Mouse (Mus musculus): ENCODE data around the gene Frem1. TPM values are rescaled to one million over a fixed set of nuclear protein-coding genes. Genes with fewer than 3 reads are reported as not detected.

Gene Frem1
- polyA plus RNA-seq, 1 experiment, result 0.37 TPM

GRCm38 (mm10) chr4:82961024-82961423 is 91.1 kb downstream of the Frem1 start:
- WGBS, result 77% methylated on average over 1 of the region's 1 CpGs
- no peak for TF ChIP-seq POLR2A (IDR thresholded peaks at IDR 0.05; ENCODE audit: borderline replicate concordance, control insufficient read depth, low read depth, low read length)
- no peak for TF ChIP-seq CTCF (IDR thresholded peaks at IDR 0.05; ENCODE audit: control insufficient read depth, insufficient read depth, low read length)
- no peaks in the 10 kb centered on the region for H3K4me1 ChIP-seq (ENCODE audit: control insufficient read depth, insufficient read depth, low read length)
- no peak overlapping the region for H3K4me3 ChIP-seq (replicated peaks; ENCODE audit: control insufficient read depth, low read depth, low read length)
- H3K27ac ChIP-seq (ENCODE audit: control insufficient read depth, insufficient read depth, low read depth, low read length, poor library complexity), result no peak overlapping the region

GRCm38 (mm10) chr4:82957827-82958538 is 94.2 kb downstream of the Frem1 start:
- TF ChIP-seq POLR2A (IDR thresholded peaks at IDR 0.05; ENCODE audit: borderline replicate concordance, control insufficient read depth, low read depth, low read length), result no peak
- no peak for TF ChIP-seq CTCF (IDR thresholded peaks at IDR 0.05; ENCODE audit: control insufficient read depth, insufficient read depth, low read length)
- no peak overlapping the region for H3K4me3 ChIP-seq (replicated peaks; ENCODE audit: control insufficient read depth, low read depth, low read length)
- no peaks in the 10 kb centered on the region for H3K4me1 ChIP-seq (ENCODE audit: control insufficient read depth, insufficient read depth, low read length)
- 86% methylated on average over 14 of the region's 14 CpGs for WGBS
- H3K27ac ChIP-seq (ENCODE audit: control insufficient read depth, insufficient read depth, low read depth, low read length, poor library complexity), result no peak overlapping the region

- TF ChIP-seq CTCF (IDR thresholded peaks at IDR 0.05; ENCODE audit: control insufficient read depth, insufficient read depth, low read length), result no peak
- TF ChIP-seq POLR2A (IDR thresholded peaks at IDR 0.05; ENCODE audit: borderline replicate concordance, control insufficient read depth, low read depth, low read length), result no peak
- H3K4me1 ChIP-seq (ENCODE audit: control insufficient read depth, insufficient read depth, low read length), result no peaks in the 10 kb centered on the region
- H3K27ac ChIP-seq (ENCODE audit: control insufficient read depth, insufficient read depth, low read depth, low read length, poor library complexity), result no peak overlapping the region
- WGBS, result 44% methylated on average over 4 of the region's 4 CpGs
- H3K4me3 ChIP-seq (replicated peaks; ENCODE audit: control insufficient read depth, low read depth, low read length), result no peak overlapping the region
These were observed 98.1 kb downstream of the Frem1 start for GRCm38 (mm10) chr4:82953992-82954391.

GRCm38 (mm10) chr4:82949511-82949910 is 102.6 kb downstream of the Frem1 start:
- 76% methylated on average over 8 of the region's 8 CpGs for WGBS
- Histone ChIP-seq H3K4me1 (ENCODE audit: control insufficient read depth, insufficient read depth, low read length) (no peaks in the 10 kb centered on the region), H3K4me3 (replicated peaks; ENCODE audit: control insufficient read depth, low read depth, low read length) (no peak overlapping the region), H3K27ac (ENCODE audit: control insufficient read depth, insufficient read depth, low read depth, low read length, poor library complexity) (no peak overlapping the region)
- TF ChIP-seq CTCF (IDR thresholded peaks at IDR 0.05; ENCODE audit: control insufficient read depth, insufficient read depth, low read length), result no peak
- TF ChIP-seq POLR2A (IDR thresholded peaks at IDR 0.05; ENCODE audit: borderline replicate concordance, control insufficient read depth, low read depth, low read length), result no peak

- Histone ChIP-seq H3K4me1 (ENCODE audit: control insufficient read depth, insufficient read depth, low read length) (no peaks in the 10 kb centered on the region), H3K4me3 (replicated peaks; ENCODE audit: control insufficient read depth, low read depth, low read length) (no peak overlapping the region), H3K27ac (ENCODE audit: control insufficient read depth, insufficient read depth, low read depth, low read length, poor library complexity) (no peak overlapping the region)
- WGBS, result 86% methylated on average over 8 of the region's 8 CpGs
- TF ChIP-seq POLR2A (IDR thresholded peaks at IDR 0.05; ENCODE audit: borderline replicate concordance, control insufficient read depth, low read depth, low read length) (no peak), CTCF (IDR thresholded peaks at IDR 0.05; ENCODE audit: control insufficient read depth, insufficient read depth, low read length) (no peak)
These were observed 105.4 kb downstream of the Frem1 start for GRCm38 (mm10) chr4:82946721-82947120.

GRCm38 (mm10) chr4:82946276-82946612 is 105.9 kb downstream of the Frem1 start:
- Histone ChIP-seq H3K4me1 (ENCODE audit: control insufficient read depth, insufficient read depth, low read length) (no peaks in the 10 kb centered on the region), H3K4me3 (replicated peaks; ENCODE audit: control insufficient read depth, low read depth, low read length) (no peak overlapping the region), H3K27ac (ENCODE audit: control insufficient read depth, insufficient read depth, low read depth, low read length, poor library complexity) (no peak overlapping the region)
- no peak for TF ChIP-seq CTCF (IDR thresholded peaks at IDR 0.05; ENCODE audit: control insufficient read depth, insufficient read depth, low read length)
- no peak for TF ChIP-seq POLR2A (IDR thresholded peaks at IDR 0.05; ENCODE audit: borderline replicate concordance, control insufficient read depth, low read depth, low read length)
- WGBS, result 86% methylated on average over 3 of the region's 3 CpGs

- WGBS, result 79% methylated on average over 9 of the region's 9 CpGs
- TF ChIP-seq CTCF (IDR thresholded peaks at IDR 0.05; ENCODE audit: control insufficient read depth, insufficient read depth, low read length) (no peak), POLR2A (IDR thresholded peaks at IDR 0.05; ENCODE audit: borderline replicate concordance, control insufficient read depth, low read depth, low read length) (no peak)
- Histone ChIP-seq H3K4me1 (ENCODE audit: control insufficient read depth, insufficient read depth, low read length) (no peaks in the 10 kb centered on the region), H3K4me3 (replicated peaks; ENCODE audit: control insufficient read depth, low read depth, low read length) (no peak overlapping the region), H3K27ac (ENCODE audit: control insufficient read depth, insufficient read depth, low read depth, low read length, poor library complexity) (no peak overlapping the region)
These were observed 106.4 kb downstream of the Frem1 start for GRCm38 (mm10) chr4:82945572-82946275.

- WGBS, result 81% methylated on average over 5 of the region's 5 CpGs
- TF ChIP-seq CTCF (IDR thresholded peaks at IDR 0.05; ENCODE audit: control insufficient read depth, insufficient read depth, low read length) (no peak), POLR2A (IDR thresholded peaks at IDR 0.05; ENCODE audit: borderline replicate concordance, control insufficient read depth, low read depth, low read length) (no peak)
- no peak overlapping the region for H3K4me3 ChIP-seq (replicated peaks; ENCODE audit: control insufficient read depth, low read depth, low read length)
- H3K4me1 ChIP-seq (ENCODE audit: control insufficient read depth, insufficient read depth, low read length), result no peaks in the 10 kb centered on the region
- H3K27ac ChIP-seq (ENCODE audit: control insufficient read depth, insufficient read depth, low read depth, low read length, poor library complexity), result no peak overlapping the region
These were observed 111.5 kb downstream of the Frem1 start for GRCm38 (mm10) chr4:82940680-82941079.

Measured in bone marrow, adult 2 months (tissue).